Mouse (Mus musculus) heart, embryonic 13.5 days (tissue): ENCODE results near the gene Agbl2. TPM values are rescaled to one million over a fixed set of nuclear protein-coding genes. Genes with fewer than 3 reads are reported as not detected.
A peak's percentile ranks its signal among the peaks of the same experiment; 100 is the strongest.

Source experiments
- ATAC-seq: fragments of 200-750 bp; cut with Nextera tagmentation; 2 replicates; pipeline ENCODE4 v1.8.0; 2017; ENCODE audit warnings: moderate TSS enrichment; ENCODE audit not compliant: insufficient number of reproducible peaks, low FRiP score, low TSS enrichment; ENCODE audit errors: extremely low read depth
- H3K27ac ChIP-seq: fragments of 300-500 bp; sonication (generic); replicated peaks from 2 replicates; pipeline ENCODE4 v1.5.1; 2015; ENCODE audit warnings: moderate library complexity, mild to moderate bottlenecking, inconsistent platforms
- H3K27me3 ChIP-seq: fragments of 300-500 bp; sonication (generic); replicated peaks from 2 replicates; pipeline ENCODE4 v1.6.1; 2015; ENCODE audit warnings: mild to moderate bottlenecking, inconsistent platforms
- H3K36me3 ChIP-seq: fragments of 300-500 bp; sonication (generic); 2 replicates; pipeline ENCODE4 v1.6.1; 2015; ENCODE audit warnings: mild to moderate bottlenecking, inconsistent platforms
- H3K4me1 ChIP-seq: fragments of 300-500 bp; sonication (generic); 2 replicates; pipeline ENCODE4 v1.6.1; 2015; ENCODE audit warnings: inconsistent platforms
- H3K4me2 ChIP-seq: fragments of 300-500 bp; sonication (generic); 2 replicates; pipeline ENCODE4 v1.6.1; 2015; ENCODE audit warnings: inconsistent platforms, mild to moderate bottlenecking, moderate library complexity
- H3K4me3 ChIP-seq: fragments of 300-500 bp; sonication (generic); 2 replicates; pipeline ENCODE4 v1.5.1; 2015; ENCODE audit warnings: moderate library complexity, mild to moderate bottlenecking, inconsistent platforms
- H3K9ac ChIP-seq: fragments of 300-500 bp; sonication (generic); 2 replicates; pipeline ENCODE4 v1.6.1; 2015; ENCODE audit warnings: inconsistent platforms, mild to moderate bottlenecking, moderate library complexity
- H3K9me3 ChIP-seq: fragments of 300-500 bp; sonication (generic); 2 replicates; pipeline ENCODE4 v1.6.1; 2016; ENCODE audit warnings: inconsistent platforms
- WGBS: fragments of 180-500 bp; shearing (Covaris S2); methylation state at CpG from one replicate; pipeline ENCODE4 v1.1.7; 2015; ENCODE audit warnings: mixed read lengths; 5-methylcytosine and 5-hydroxymethylcytosine counted together
- polyA plus RNA-seq: library from polyadenylated mRNA; unstranded; fragments of >200 nt; fragmentation: Nextera tagmentation; extraction: Ambion mirVana; gene quantifications from 2 replicates; pipeline ENCODE4 v1.2.1, GENCODE M21; 2015

Gene Agbl2
- polyA plus RNA-seq, 1 experiment from 2014 or later: 1.2 TPM

GRCm38 (mm10) chr2:90749676-90750459, 32.7 kb upstream of the Agbl2 start:
- H3K27ac ChIP-seq: no peak overlapping the region

GRCm38 (mm10) chr2:90753565-90753964, 29.0 kb upstream of the Agbl2 start:
- Histone ChIP-seq H3K9me3 (no peaks in the 10 kb centered on the region), H3K27me3 (no peaks in the 10 kb centered on the region), H3K4me3 (no peak overlapping the region), H3K4me2 (no peak overlapping the region), H3K4me1 (peaks cover 15% of the 10 kb centered on the region), H3K36me3 (peaks cover 89% of the 10 kb centered on the region), H3K9ac (no peak overlapping the region), H3K27ac (no peak overlapping the region)
- WGBS: 88% methylated on average over 2 of the region's 2 CpGs
- no peak for ATAC-seq

More at GRCm38 (mm10) chr2:90749676-90750459, 32.7 kb upstream of the Agbl2 start:
- no peaks in the 10 kb centered on the region for H3K9me3 ChIP-seq
- no peak for ATAC-seq
- H3K9ac ChIP-seq: no peak overlapping the region
- no peak overlapping the region for H3K4me3 ChIP-seq
- H3K4me1 ChIP-seq: peaks cover 29% of the 10 kb centered on the region
- H3K27me3 ChIP-seq: no peaks in the 10 kb centered on the region
- H3K4me2 ChIP-seq: peak overlapping the region; percentile 17
- 74% methylated on average over 6 of the region's 6 CpGs for WGBS
- H3K36me3 ChIP-seq: peaks cover 68% of the 10 kb centered on the region

GRCm38 (mm10) chr2:90754188-90754587, 28.3 kb upstream of the Agbl2 start:
- WGBS: 90% methylated on average over 3 of the region's 3 CpGs
- H3K36me3 ChIP-seq: peaks cover 92% of the 10 kb centered on the region
- H3K9me3 ChIP-seq: no peaks in the 10 kb centered on the region
- no peak overlapping the region for H3K4me3 ChIP-seq
- H3K4me2 ChIP-seq: no peak overlapping the region
- H3K9ac ChIP-seq: no peak overlapping the region
- ATAC-seq: no peak
- no peaks in the 10 kb centered on the region for H3K27me3 ChIP-seq
- H3K27ac ChIP-seq: no peak overlapping the region
- H3K4me1 ChIP-seq: peaks cover 9% of the 10 kb centered on the region

GRCm38 (mm10) chr2:90765123-90765522, 17.4 kb upstream of the Agbl2 start:
- Histone ChIP-seq H3K36me3 (peaks cover 96% of the 10 kb centered on the region), H3K9me3 (no peaks in the 10 kb centered on the region), H3K4me2 (no peak overlapping the region), H3K4me3 (no peak overlapping the region), H3K27ac (no peak overlapping the region), H3K9ac (no peak overlapping the region), H3K27me3 (no peaks in the 10 kb centered on the region), H3K4me1 (no peaks in the 10 kb centered on the region)
- ATAC-seq: no peak
- 81% methylated on average over 3 of the region's 3 CpGs for WGBS

- Histone ChIP-seq H3K4me3 (no peak overlapping the region), H3K9me3 (no peaks in the 10 kb centered on the region), H3K27me3 (peaks cover 12% of the 10 kb centered on the region; the same call in 1 of the 2 replicates), H3K36me3 (peaks cover 50% of the 10 kb centered on the region), H3K4me2 (no peak overlapping the region), H3K4me1 (peaks cover 19% of the 10 kb centered on the region), H3K27ac (no peak overlapping the region), H3K9ac (no peak overlapping the region)
- ATAC-seq: no peak
- 23% methylated on average over 3 of the region's 3 CpGs for WGBS
Observed at GRCm38 (mm10) chr2:90781323-90781722, 1.2 kb upstream of the Agbl2 start.

- no peak overlapping the region for H3K4me3 ChIP-seq
- no peak for ATAC-seq
- H3K4me1 ChIP-seq: peaks cover 19% of the 10 kb centered on the region
- H3K36me3 ChIP-seq: peaks cover 44% of the 10 kb centered on the region
- peaks cover 12% of the 10 kb centered on the region; the same call in 1 of the 2 replicates for H3K27me3 ChIP-seq
- 0 out of 2 replicates have a peak overlapping the region, but pooled peaks have one; percentile 17 for H3K27ac ChIP-seq
- no peaks in the 10 kb centered on the region for H3K9me3 ChIP-seq
- peak overlapping the region; percentile 82; the same call in 1 of the 2 replicates for H3K9ac ChIP-seq
- peak overlapping the region; percentile 97 for H3K4me2 ChIP-seq
- 45% methylated on average over 2 of the region's 2 CpGs for WGBS
Observed at GRCm38 (mm10) chr2:90781938-90782337, 589 bp upstream of the Agbl2 start.

- Histone ChIP-seq H3K4me2 (peak overlapping the region; percentile 97), H3K27ac (no peak overlapping the region), H3K4me3 (peak overlapping the region; percentile 65), H3K9ac (peak overlapping the region; percentile 82), H3K9me3 (no peaks in the 10 kb centered on the region), H3K27me3 (peaks cover 12% of the 10 kb centered on the region; the same call in 1 of the 2 replicates), H3K4me1 (peaks cover 19% of the 10 kb centered on the region), H3K36me3 (peaks cover 34% of the 10 kb centered on the region)
- ATAC-seq: no peak
- 2% methylated on average over 28 of the region's 29 CpGs for WGBS
Observed at GRCm38 (mm10) chr2:90782901-90783486, 467 bp downstream of the Agbl2 start.

- WGBS: 79% methylated on average over 2 of the region's 2 CpGs
- no peaks in the 10 kb centered on the region for H3K36me3 ChIP-seq
- H3K4me1 ChIP-seq: peaks cover 8% of the 10 kb centered on the region
- H3K27ac ChIP-seq: no peak overlapping the region
- no peaks in the 10 kb centered on the region for H3K9me3 ChIP-seq
- H3K4me3 ChIP-seq: no peak overlapping the region
- H3K27me3 ChIP-seq: peaks cover 12% of the 10 kb centered on the region; the same call in 1 of the 2 replicates
- H3K4me2 ChIP-seq: no peak overlapping the region
- no peak for ATAC-seq
- no peak overlapping the region for H3K9ac ChIP-seq
Observed at GRCm38 (mm10) chr2:90788126-90788525, 5.6 kb downstream of the Agbl2 start.

GRCm38 (mm10) chr2:90808241-90809126, 26.0 kb downstream of the Agbl2 start:
- ATAC-seq: no peak
- WGBS: 74% methylated on average over 6 of the region's 6 CpGs
- Histone ChIP-seq H3K4me3 (no peak overlapping the region), H3K9ac (no peak overlapping the region), H3K36me3 (no peaks in the 10 kb centered on the region), H3K27me3 (no peaks in the 10 kb centered on the region), H3K4me2 (no peak overlapping the region), H3K9me3 (no peaks in the 10 kb centered on the region), H3K27ac (no peak overlapping the region), H3K4me1 (no peaks in the 10 kb centered on the region)

GRCm38 (mm10) chr2:90810751-90811150, 28.2 kb downstream of the Agbl2 start:
- 64% methylated on average over 8 of the region's 8 CpGs for WGBS
- Histone ChIP-seq H3K27me3 (no peaks in the 10 kb centered on the region), H3K27ac (no peak overlapping the region), H3K4me2 (no peak overlapping the region), H3K36me3 (no peaks in the 10 kb centered on the region), H3K9ac (no peak overlapping the region), H3K9me3 (no peaks in the 10 kb centered on the region), H3K4me1 (no peaks in the 10 kb centered on the region), H3K4me3 (no peak overlapping the region)
- ATAC-seq: no peak

GRCm38 (mm10) chr2:90815266-90815665, 32.7 kb downstream of the Agbl2 start:
- Histone ChIP-seq H3K27ac (no peak overlapping the region), H3K27me3 (no peaks in the 10 kb centered on the region), H3K4me1 (no peaks in the 10 kb centered on the region), H3K36me3 (no peaks in the 10 kb centered on the region), H3K9ac (no peak overlapping the region), H3K4me2 (no peak overlapping the region), H3K9me3 (no peaks in the 10 kb centered on the region), H3K4me3 (no peak overlapping the region)
- WGBS: 62% methylated on average over 2 of the region's 2 CpGs
- ATAC-seq: no peak
